Mouse (Mus musculus) lung, postnatal 0 days (tissue): Measurements from ENCODE around the gene Oxld1. TPM values are rescaled to one million over a fixed set of nuclear protein-coding genes. Genes with fewer than 3 reads are reported as not detected.
A peak's percentile ranks its signal among the peaks of the same experiment; 100 is the strongest.

Experiments used
- ATAC-seq: fragments of 200-750 bp; cut with Nextera tagmentation; 2 replicates; pipeline ENCODE4 v1.8.0; 2017; ENCODE audit warnings: moderate library complexity
- DNase-seq: peaks from one replicate; pipeline ENCODE4 v3.0.0-alpha.2; 2016; ENCODE audit warnings: low spot score
- H3K27ac ChIP-seq: fragments of 300-500 bp; sonication (generic); 2 replicates; pipeline ENCODE4 v1.5.1; 2014; ENCODE audit warnings: antibody characterized with exemption, mild to moderate bottlenecking, low read length, mixed read lengths
- H3K27me3 ChIP-seq: fragments of 300-500 bp; sonication (generic); replicated peaks from 2 replicates; pipeline ENCODE4 v1.6.1; 2014; ENCODE audit warnings: low read length, mixed read lengths; ENCODE audit not compliant: insufficient read depth
- H3K36me3 ChIP-seq: fragments of 300-500 bp; sonication (generic); 2 replicates; pipeline ENCODE4 v1.6.1; 2014; ENCODE audit warnings: low read length, mixed read lengths; ENCODE audit not compliant: insufficient read depth
- H3K4me1 ChIP-seq: fragments of 300-500 bp; sonication (generic); 2 replicates; pipeline ENCODE4 v1.6.1; 2014; ENCODE audit warnings: antibody characterized with exemption, low read depth, low read length, mixed read lengths; ENCODE audit not compliant: insufficient read depth
- H3K4me2 ChIP-seq: fragments of 300-500 bp; sonication (generic); replicated peaks from 2 replicates; pipeline ENCODE4 v1.6.1; 2014; ENCODE audit warnings: low read depth, mild to moderate bottlenecking, low read length, moderate library complexity, mixed read lengths
- H3K4me3 ChIP-seq: fragments of 300-500 bp; sonication (generic); 2 replicates; pipeline ENCODE4 v1.5.1; 2014; ENCODE audit warnings: low read depth, low read length
- H3K9ac ChIP-seq: fragments of 300-500 bp; sonication (generic); replicated peaks from 2 replicates; pipeline ENCODE4 v1.6.1; 2014; ENCODE audit warnings: low read depth, mild to moderate bottlenecking
- H3K9me3 ChIP-seq: fragments of 300-500 bp; sonication (generic); 2 replicates; pipeline ENCODE4 v1.6.1; 2016; ENCODE audit warnings: low read length, mixed read lengths
- CTCF ChIP-seq: IDR thresholded peaks from 2 replicates; pipeline ENCODE4 v1.5.1; 2016; ENCODE audit warnings: antibody characterized with exemption, mild to moderate bottlenecking
- EP300 ChIP-seq: IDR thresholded peaks from 2 replicates; pipeline ENCODE4 v1.6.1; 2016; ENCODE audit warnings: antibody characterized with exemption, mild to moderate bottlenecking, control low read depth
- WGBS: fragments of 180-500 bp; shearing (Covaris S2); extraction: QIAGEN DNeasy Blood & Tissue Kit; methylation state at CpG from one replicate; pipeline ENCODE4 v1.1.7; 2014; 5-methylcytosine and 5-hydroxymethylcytosine counted together
- polyA plus RNA-seq: library from polyadenylated mRNA; unstranded; fragments of >200 nt; fragmentation: Nextera tagmentation; extraction: Ambion mirVana; gene quantifications from 2 replicates; pipeline ENCODE4 v1.2.1, GENCODE M21; 2015

Oxld1 gene
- polyA plus RNA-seq, 1 experiment from 2014 or later = 18.9 TPM

- Histone ChIP-seq H3K36me3 (peaks cover 23% of the 10 kb centered on the region), H3K9me3 (no peaks in the 10 kb centered on the region), H3K27ac (no peak overlapping the region), H3K4me2 (peak overlapping the region; percentile 94), H3K4me1 (no peaks in the 10 kb centered on the region; the same call in 1 of the 2 replicates), H3K4me3 (peak overlapping the region; percentile 73), H3K27me3 (no peaks in the 10 kb centered on the region), H3K9ac (peak overlapping the region; percentile 76)
- DNase-seq (no peak), ATAC-seq (no peak)
- WGBS = 5% methylated on average over 10 of the region's 10 CpGs
- TF ChIP-seq EP300 (no peak), CTCF (no peak)
These were observed 27.4 kb upstream of the Oxld1 start for GRCm38 (mm10) chr11:120485251-120485650.

GRCm38 (mm10) chr11:120484265-120484981 lies 26.6 kb upstream of the Oxld1 start, which contains the start of gene Mrpl12:
Mrpl12 (plus strand) TSS chr11:120484613.
- H3K9ac ChIP-seq = peak within 1 kb of the TSS; percentile 76
- no peaks in the 10 kb centered on the region for H3K27me3 ChIP-seq
- peak within 1 kb of the TSS; percentile 73 for H3K4me3 ChIP-seq
- under 1% methylated on average over 53 of the region's 60 CpGs for WGBS
- no peaks in the 10 kb centered on the region; the same call in 1 of the 2 replicates for H3K4me1 ChIP-seq
- H3K4me2 ChIP-seq = peak within 1 kb of the TSS; percentile 94
- no peaks in the 10 kb centered on the region for H3K9me3 ChIP-seq
- ATAC-seq (peak; percentile 96), DNase-seq (peak; percentile 97)
- TF ChIP-seq EP300 (no peak), CTCF (peak; percentile 16)
- H3K27ac ChIP-seq = peak within 1 kb of the TSS; percentile 38; the same call in 1 of the 2 replicates
- H3K36me3 ChIP-seq = peaks cover 30% of the 10 kb centered on the region

- no peak overlapping the region for H3K9ac ChIP-seq
- no peak overlapping the region for H3K4me3 ChIP-seq
- ATAC-seq = no peak
- no peaks in the 10 kb centered on the region for H3K9me3 ChIP-seq
- no peaks in the 10 kb centered on the region; the same call in 1 of the 2 replicates for H3K4me1 ChIP-seq
- peaks cover 39% of the 10 kb centered on the region for H3K36me3 ChIP-seq
- H3K27me3 ChIP-seq = no peaks in the 10 kb centered on the region
- no peak for DNase-seq
- H3K4me2 ChIP-seq = no peak overlapping the region; the same call in 1 of the 2 replicates
- no peak overlapping the region for H3K27ac ChIP-seq
- WGBS = 91% methylated on average over 7 of the region's 7 CpGs
- no peak for TF ChIP-seq EP300
- no peak for TF ChIP-seq CTCF
These were observed 25.6 kb upstream of the Oxld1 start for GRCm38 (mm10) chr11:120483448-120483934.

GRCm38 (mm10) chr11:120472052-120472451 lies 14.2 kb upstream of the Oxld1 start:
- ATAC-seq (no peak), DNase-seq (no peak)
- Histone ChIP-seq H3K36me3 (peaks cover 49% of the 10 kb centered on the region), H3K9me3 (no peaks in the 10 kb centered on the region), H3K27ac (no peak overlapping the region), H3K4me2 (no peak overlapping the region), H3K4me1 (0 out of 2 replicates have a peak, but pooled peaks cover 8% of the 10 kb centered on the region), H3K27me3 (no peaks in the 10 kb centered on the region), H3K9ac (no peak overlapping the region), H3K4me3 (no peak overlapping the region)
- TF ChIP-seq CTCF (no peak), EP300 (no peak)
- 99% methylated on average over 6 of the region's 6 CpGs for WGBS

GRCm38 (mm10) chr11:120467736-120468092 lies 9.8 kb upstream of the Oxld1 start:
- ATAC-seq (no peak), DNase-seq (no peak)
- 1% methylated on average over 32 of the region's 33 CpGs for WGBS
- Histone ChIP-seq H3K4me3 (peak overlapping the region; percentile 82), H3K27me3 (no peaks in the 10 kb centered on the region), H3K4me2 (peak overlapping the region; percentile 88), H3K36me3 (peaks cover 31% of the 10 kb centered on the region), H3K4me1 (0 out of 2 replicates have a peak, but pooled peaks cover 8% of the 10 kb centered on the region), H3K9me3 (no peaks in the 10 kb centered on the region), H3K27ac (no peak overlapping the region), H3K9ac (peak overlapping the region; percentile 74)
- TF ChIP-seq EP300 (no peak), CTCF (no peak)

GRCm38 (mm10) chr11:120467051-120467735 lies 9.3 kb upstream of the Oxld1 start, which contains the start of gene Arl16:
Arl16 (minus strand) TSS chr11:120467607.
- H3K27me3 ChIP-seq = no peaks in the 10 kb centered on the region
- peaks cover 25% of the 10 kb centered on the region for H3K36me3 ChIP-seq
- H3K4me1 ChIP-seq = 0 out of 2 replicates have a peak, but pooled peaks cover 8% of the 10 kb centered on the region
- H3K4me3 ChIP-seq = peak within 1 kb of the TSS; percentile 82
- under 1% methylated on average over 44 of the region's 54 CpGs for WGBS
- no peaks in the 10 kb centered on the region for H3K9me3 ChIP-seq
- 0 out of 2 replicates have a peak within 1 kb of the TSS, but pooled peaks have one; percentile 33 for H3K27ac ChIP-seq
- no peak for TF ChIP-seq EP300
- no peak for TF ChIP-seq CTCF
- H3K4me2 ChIP-seq = peak within 1 kb of the TSS; percentile 88
- DNase-seq (peak; percentile 98), ATAC-seq (peak; percentile 100)
- H3K9ac ChIP-seq = peak within 1 kb of the TSS; percentile 74
